Mouse (Mus musculus): Measurements from ENCODE around the gene Cep152. TPM values are rescaled to one million over a fixed set of nuclear protein-coding genes. Genes with fewer than 3 reads are reported as not detected.

Cep152 gene
- total and polyA plus RNA-seq, 2 experiments: 0.69 to 3.0 TPM

DNA sequence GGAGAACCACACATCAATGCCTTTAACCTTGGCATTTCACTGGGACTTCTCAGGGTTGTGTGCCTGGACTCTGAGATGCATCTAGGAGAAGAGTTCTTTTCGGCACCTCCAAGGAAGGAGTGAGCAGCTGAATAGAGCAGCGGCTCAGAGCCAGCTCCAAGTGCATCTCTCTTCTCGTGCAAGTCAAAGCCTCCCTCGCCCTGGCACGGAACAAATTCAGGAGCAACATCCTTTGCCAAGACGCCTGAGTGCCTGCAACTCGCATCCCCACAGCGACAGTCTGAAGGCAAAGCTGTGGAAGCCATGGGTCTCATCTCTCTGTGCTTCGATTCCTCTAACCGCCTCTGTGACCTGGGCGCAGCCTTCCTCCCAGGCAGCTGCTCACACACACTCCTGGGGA, 61.0 kb downstream of the Cep152 start:
- no peaks in the 10 kb centered on the region for H3K79me2 ChIP-seq (ENCODE audit: control insufficient read depth, insufficient read depth, low read length)
- no peaks in the 10 kb centered on the region for H3K27me3 ChIP-seq (ENCODE audit: control insufficient read depth, insufficient read depth, low read length)
- TF ChIP-seq CTCF (IDR thresholded peaks at IDR 0.05; ENCODE audit: low read depth, low read length) (no peak), POLR2A (IDR thresholded peaks at IDR 0.05; ENCODE audit: extremely low read depth, insufficient read depth, low read length) (no peak)
- H3K4me3 ChIP-seq (ENCODE audit: insufficient read depth, low read depth, low read length): no peak overlapping the region
- no peaks in the 10 kb centered on the region for H3K4me1 ChIP-seq (ENCODE audit: control insufficient read depth, insufficient read depth, low read length)
- no peak for DNase-seq (ENCODE audit: extremely low read depth, low read depth, low spot score)
- H3K36me3 ChIP-seq (ENCODE audit: control insufficient read depth, insufficient read depth, low read length): peaks cover 31% of the 10 kb centered on the region
- no peak overlapping the region for H3K9ac ChIP-seq (ENCODE audit: low read depth, low read length)
- 95% methylated on average over 11 of the region's 11 CpGs for WGBS
- H3K27ac ChIP-seq (replicated peaks; ENCODE audit: insufficient read depth, low read depth, low read length): no peak overlapping the region

DNA sequence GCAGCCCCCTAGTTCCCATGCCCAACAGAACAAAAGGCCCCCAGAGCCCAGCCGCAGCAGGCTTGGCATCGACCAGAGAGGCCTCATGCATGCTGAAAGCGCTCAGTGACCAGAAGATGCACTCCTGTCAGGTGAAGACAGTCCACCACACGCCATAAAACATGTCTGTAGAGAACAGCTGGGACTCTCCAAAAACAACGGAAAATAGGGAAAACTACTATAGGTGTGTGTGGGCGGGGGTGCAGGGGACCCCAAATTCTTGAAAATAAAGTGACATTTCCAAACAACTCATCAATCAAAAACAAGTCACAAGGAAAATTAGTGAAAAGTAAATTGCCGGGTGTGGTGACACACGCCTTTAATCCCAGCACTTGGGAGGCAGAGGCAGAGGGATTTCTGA, 62.5 kb downstream of the Cep152 start:
- WGBS: 96% methylated on average over 8 of the region's 8 CpGs
- Histone ChIP-seq H3K27me3 (ENCODE audit: control insufficient read depth, insufficient read depth, low read length) (no peaks in the 10 kb centered on the region), H3K79me2 (ENCODE audit: control insufficient read depth, insufficient read depth, low read length) (no peaks in the 10 kb centered on the region), H3K4me1 (ENCODE audit: control insufficient read depth, insufficient read depth, low read length) (no peaks in the 10 kb centered on the region), H3K27ac (replicated peaks; ENCODE audit: insufficient read depth, low read depth, low read length) (no peak overlapping the region), H3K36me3 (ENCODE audit: control insufficient read depth, insufficient read depth, low read length) (peaks cover 24% of the 10 kb centered on the region), H3K4me3 (ENCODE audit: insufficient read depth, low read depth, low read length) (no peak overlapping the region), H3K9ac (ENCODE audit: low read depth, low read length) (no peak overlapping the region)
- no peak for DNase-seq (ENCODE audit: extremely low read depth, low read depth, low spot score)
- TF ChIP-seq CTCF (IDR thresholded peaks at IDR 0.05; ENCODE audit: low read depth, low read length) (no peak), POLR2A (IDR thresholded peaks at IDR 0.05; ENCODE audit: extremely low read depth, insufficient read depth, low read length) (no peak)

DNA sequence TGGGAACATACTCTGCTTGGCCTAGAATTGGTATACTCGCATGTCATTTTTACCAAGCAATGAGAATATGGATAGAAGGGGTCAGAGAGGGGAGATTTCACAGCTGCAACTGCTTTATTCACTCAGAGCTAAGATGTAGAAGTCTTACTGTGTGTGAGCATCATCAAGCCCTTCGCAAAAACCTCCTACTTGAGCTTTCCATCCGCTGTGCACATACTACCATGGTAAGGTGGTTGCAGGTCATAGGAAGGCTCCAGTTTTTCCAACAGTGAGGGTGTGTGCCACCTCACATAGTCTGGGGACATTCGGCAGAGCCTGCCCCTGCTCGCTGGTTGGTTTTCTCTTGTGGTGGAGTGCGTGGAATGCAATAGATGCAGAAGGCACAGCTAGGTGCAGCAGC, 64.9 kb downstream of the Cep152 start:
- H3K27ac ChIP-seq (replicated peaks; ENCODE audit: insufficient read depth, low read depth, low read length): no peak overlapping the region
- WGBS: 95% methylated on average over 6 of the region's 6 CpGs
- no peaks in the 10 kb centered on the region for H3K79me2 ChIP-seq (ENCODE audit: control insufficient read depth, insufficient read depth, low read length)
- H3K9ac ChIP-seq (ENCODE audit: low read depth, low read length): no peak overlapping the region
- H3K4me1 ChIP-seq (ENCODE audit: control insufficient read depth, insufficient read depth, low read length): no peaks in the 10 kb centered on the region
- H3K36me3 ChIP-seq (ENCODE audit: control insufficient read depth, insufficient read depth, low read length): peaks cover 9% of the 10 kb centered on the region
- DNase-seq (ENCODE audit: extremely low read depth, low read depth, low spot score): no peak
- no peak overlapping the region for H3K4me3 ChIP-seq (ENCODE audit: insufficient read depth, low read depth, low read length)
- H3K27me3 ChIP-seq (ENCODE audit: control insufficient read depth, insufficient read depth, low read length): no peaks in the 10 kb centered on the region
- TF ChIP-seq POLR2A (IDR thresholded peaks at IDR 0.05; ENCODE audit: extremely low read depth, insufficient read depth, low read length) (no peak), CTCF (IDR thresholded peaks at IDR 0.05; ENCODE audit: low read depth, low read length) (no peak)

DNA sequence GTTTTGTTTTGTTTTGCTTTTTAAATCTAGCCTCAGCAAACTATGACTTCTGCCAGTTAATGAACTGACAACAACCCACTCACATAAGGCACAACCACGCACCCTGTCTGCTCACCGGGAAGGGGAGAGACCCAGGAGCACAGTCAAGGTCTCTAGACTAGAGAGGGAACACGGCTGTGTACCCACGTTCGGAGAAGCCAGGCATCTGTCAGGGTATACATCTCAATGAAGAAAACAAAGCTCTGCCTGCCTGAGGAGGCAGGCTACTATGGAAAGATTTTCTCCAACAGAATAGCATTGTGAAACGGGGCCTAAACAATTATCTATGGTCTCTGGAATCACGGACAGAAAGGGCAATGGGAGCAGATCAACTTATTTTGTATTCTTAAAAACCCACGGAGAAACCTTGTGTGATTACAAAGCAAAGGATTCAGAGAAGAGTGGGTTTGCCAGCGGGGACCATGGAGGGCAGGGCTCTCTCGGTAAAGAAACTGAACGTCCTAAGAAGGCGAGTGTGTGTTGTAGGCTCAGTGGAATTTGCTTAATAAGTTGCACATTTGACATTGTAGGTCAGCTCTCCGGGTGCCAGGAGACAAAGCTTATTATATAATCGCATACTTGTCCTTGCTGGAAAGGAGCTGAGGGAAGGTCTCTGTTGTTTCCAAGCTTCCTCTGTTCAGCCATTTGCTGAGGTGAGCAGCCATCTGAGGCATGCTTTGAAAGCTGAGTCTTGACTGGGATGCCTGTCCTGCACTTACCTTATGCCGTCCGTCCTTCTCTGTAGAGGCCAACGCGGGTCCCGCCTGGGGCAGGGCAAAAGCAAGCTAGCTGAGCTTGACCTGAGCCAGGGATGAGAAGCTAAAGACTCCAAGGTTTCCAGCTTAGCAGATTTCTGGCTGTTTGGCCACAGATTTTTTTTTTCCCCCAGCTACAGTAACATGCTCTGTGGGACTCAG, 66.0 kb downstream of the Cep152 start:
- no peaks in the 10 kb centered on the region for H3K4me1 ChIP-seq (ENCODE audit: control insufficient read depth, insufficient read depth, low read length)
- TF ChIP-seq CTCF (IDR thresholded peaks at IDR 0.05; ENCODE audit: low read depth, low read length): no peak
- TF ChIP-seq POLR2A (IDR thresholded peaks at IDR 0.05; ENCODE audit: extremely low read depth, insufficient read depth, low read length): no peak
- H3K36me3 ChIP-seq (ENCODE audit: control insufficient read depth, insufficient read depth, low read length): peaks cover 5% of the 10 kb centered on the region; the same call in 1 of the 2 replicates
- H3K9ac ChIP-seq (ENCODE audit: low read depth, low read length): no peak overlapping the region
- H3K79me2 ChIP-seq (ENCODE audit: control insufficient read depth, insufficient read depth, low read length): no peaks in the 10 kb centered on the region
- DNase-seq (ENCODE audit: extremely low read depth, low read depth, low spot score): no peak
- H3K27me3 ChIP-seq (ENCODE audit: control insufficient read depth, insufficient read depth, low read length): no peaks in the 10 kb centered on the region
- no peak overlapping the region for H3K4me3 ChIP-seq (ENCODE audit: insufficient read depth, low read depth, low read length)
- H3K27ac ChIP-seq (replicated peaks; ENCODE audit: insufficient read depth, low read depth, low read length): no peak overlapping the region
- WGBS: 86% methylated on average over 19 of the region's 19 CpGs

DNA sequence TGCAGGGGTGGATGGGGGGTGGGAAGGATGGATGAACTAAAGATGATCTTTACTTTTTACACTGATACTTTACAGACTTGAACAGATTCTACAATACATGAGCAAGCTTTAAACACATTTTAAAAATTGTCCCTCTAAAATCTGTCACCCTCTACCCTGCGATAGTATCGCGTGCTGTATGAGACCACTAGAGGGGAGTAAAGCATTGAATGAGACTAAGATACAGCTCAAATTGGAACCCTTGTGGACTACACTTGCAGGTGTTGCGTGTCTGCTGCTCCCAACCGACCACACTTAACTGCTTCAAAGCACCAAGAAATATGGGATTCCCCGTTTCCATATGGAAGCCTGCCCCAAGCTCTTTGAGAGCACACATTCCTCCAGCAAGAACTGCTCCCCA, 69.1 kb downstream of the Cep152 start:
- no peak overlapping the region for H3K27ac ChIP-seq (replicated peaks; ENCODE audit: insufficient read depth, low read depth, low read length)
- TF ChIP-seq POLR2A (IDR thresholded peaks at IDR 0.05; ENCODE audit: extremely low read depth, insufficient read depth, low read length): no peak
- TF ChIP-seq CTCF (IDR thresholded peaks at IDR 0.05; ENCODE audit: low read depth, low read length): no peak
- H3K36me3 ChIP-seq (ENCODE audit: control insufficient read depth, insufficient read depth, low read length): no peaks in the 10 kb centered on the region
- H3K4me1 ChIP-seq (ENCODE audit: control insufficient read depth, insufficient read depth, low read length): no peaks in the 10 kb centered on the region
- H3K9ac ChIP-seq (ENCODE audit: low read depth, low read length): no peak overlapping the region
- no peak for DNase-seq (ENCODE audit: extremely low read depth, low read depth, low spot score)
- no peaks in the 10 kb centered on the region for H3K27me3 ChIP-seq (ENCODE audit: control insufficient read depth, insufficient read depth, low read length)
- WGBS: 77% methylated on average over 6 of the region's 6 CpGs
- H3K79me2 ChIP-seq (ENCODE audit: control insufficient read depth, insufficient read depth, low read length): no peaks in the 10 kb centered on the region
- no peak overlapping the region for H3K4me3 ChIP-seq (ENCODE audit: insufficient read depth, low read depth, low read length)

All from liver, adult 2 months (tissue).